Mouse (Mus musculus): ENCODE data around the gene Lrrc10b. TPM values are rescaled to one million over a fixed set of nuclear protein-coding genes. Genes with fewer than 3 reads are reported as not detected.

The Lrrc10b gene
- total RNA-seq, 2 experiments from 2014 or later: 4.1 to 5.9 TPM

- no peak for DNase-seq (ENCODE audit: low spot score in 2 of 2)
Measured at GRCm38 (mm10) chr19:10448275-10448674, 9.0 kb downstream of the Lrrc10b start.

- no peak for DNase-seq (ENCODE audit: low spot score in 2 of 2)
Measured at GRCm38 (mm10) chr19:10444685-10445369, 12.4 kb downstream of the Lrrc10b start.

DNA sequence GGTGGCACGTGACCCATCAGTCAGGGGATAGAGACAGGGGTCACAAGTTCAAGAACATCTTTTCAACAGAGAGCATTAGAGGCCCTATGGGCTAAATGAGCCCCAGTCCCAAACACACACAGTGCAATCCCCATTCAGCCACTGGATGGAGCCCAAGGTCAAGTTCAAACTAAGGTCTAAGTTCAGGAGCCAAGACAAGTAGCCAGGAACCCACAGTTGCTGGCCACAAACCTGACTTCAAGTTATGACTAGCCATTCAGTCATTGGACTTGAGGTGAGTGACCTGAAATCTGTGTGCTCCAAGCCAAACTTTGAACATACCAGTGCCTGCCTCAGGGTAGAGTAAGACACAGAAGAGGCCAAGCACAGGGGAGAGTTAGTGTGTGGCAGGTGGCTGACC is 19.8 kb downstream of the Lrrc10b start:
- no peak for DNase-seq (ENCODE audit: low spot score in 2 of 2)

GRCm38 (mm10) chr19:10436726-10437125 is 20.5 kb downstream of the Lrrc10b start:
- no peak for DNase-seq (ENCODE audit: low spot score in 2 of 2)

DNA sequence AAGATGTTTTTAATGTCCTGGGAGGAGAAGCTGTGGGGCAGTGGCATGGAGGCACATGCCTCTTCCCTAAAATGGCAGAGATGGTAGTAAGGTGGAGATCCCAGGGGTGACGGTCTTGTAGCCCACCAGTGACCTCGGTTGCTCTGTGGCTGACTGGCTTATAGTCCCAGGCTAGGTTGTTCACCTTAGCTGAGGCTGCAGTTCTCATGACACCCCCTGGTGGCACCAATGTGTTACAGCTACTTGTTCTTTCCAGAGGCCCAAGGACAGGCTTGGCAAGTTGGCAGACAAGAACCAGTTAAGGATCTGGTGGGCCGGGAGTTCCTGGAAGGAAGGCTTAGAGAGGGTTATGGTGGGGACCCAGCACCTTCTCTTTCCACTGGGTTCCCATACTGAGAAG is 21.4 kb downstream of the Lrrc10b start:
- DNase-seq (ENCODE audit: low spot score in 2 of 2): peak; percentile 49 to 58

GRCm38 (mm10) chr19:10434927-10435326 is 22.3 kb downstream of the Lrrc10b start:
- DNase-seq (ENCODE audit: low spot score in 2 of 2): no peak

- no peak for DNase-seq (ENCODE audit: low spot score in 2 of 2)
Measured at GRCm38 (mm10) chr19:10433879-10434540, 23.3 kb downstream of the Lrrc10b start.

DNA sequence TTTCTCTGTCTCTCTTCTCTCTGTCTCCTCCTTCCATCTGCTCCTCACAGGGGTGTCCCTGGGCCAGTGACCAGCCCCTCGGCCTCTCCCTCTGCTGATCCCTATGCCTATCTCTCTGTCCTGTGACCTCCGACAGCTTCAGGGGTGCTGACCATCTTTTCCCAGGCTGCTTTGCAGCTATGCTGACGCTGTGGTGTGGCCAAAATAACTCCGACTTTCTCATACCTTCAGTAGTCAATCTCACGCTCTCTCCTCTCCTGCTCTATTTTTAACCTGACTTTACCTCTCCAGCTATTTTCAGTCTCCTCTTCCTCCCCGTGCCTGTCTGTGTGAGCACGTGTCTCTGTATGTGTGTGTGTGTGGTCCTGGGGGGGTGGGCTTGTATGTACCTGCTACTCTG is 24.0 kb downstream of the Lrrc10b start:
- no peak for DNase-seq (ENCODE audit: low spot score in 2 of 2)

DNA sequence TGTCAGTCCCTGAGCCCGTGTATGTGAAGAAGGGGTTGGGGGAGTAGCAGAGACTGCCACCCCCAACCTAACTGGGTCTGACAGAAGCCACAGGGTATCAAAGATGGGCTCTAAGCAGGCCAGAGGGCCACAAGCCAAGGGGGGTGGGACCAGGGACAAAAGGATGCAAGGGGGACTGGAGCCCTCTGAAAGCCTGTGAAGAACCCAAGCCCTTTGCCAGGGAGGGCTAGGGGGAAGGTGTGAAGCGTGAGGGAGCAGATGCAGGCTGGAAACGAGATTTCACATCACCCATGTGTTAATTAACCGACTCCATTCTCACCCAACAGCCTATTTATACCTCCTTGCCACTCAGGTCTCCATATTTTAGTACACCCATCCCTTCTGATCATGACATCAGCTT is 25.4 kb downstream of the Lrrc10b start:
- DNase-seq (ENCODE audit: low spot score in 2 of 2): no peak

DNA sequence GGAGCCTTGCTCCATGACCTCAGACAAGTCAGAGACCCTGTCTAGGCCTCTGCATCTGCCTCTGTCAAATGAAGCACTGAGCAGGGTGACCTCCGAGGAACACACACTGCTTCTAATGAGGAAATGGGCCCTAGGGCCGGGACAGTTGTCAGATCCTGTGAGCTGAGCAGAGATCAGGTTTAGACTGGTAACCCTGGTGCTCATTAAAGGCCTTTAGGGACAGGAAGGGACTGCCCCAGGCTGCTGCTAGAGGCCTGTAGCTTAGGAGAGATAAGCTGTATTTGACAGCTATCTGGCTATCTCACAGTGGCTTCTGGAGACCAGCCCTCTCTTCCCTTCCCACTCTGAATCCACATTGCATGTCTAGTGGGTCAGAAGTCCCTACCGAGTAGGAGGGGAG is 25.9 kb downstream of the Lrrc10b start:
- DNase-seq (ENCODE audit: low spot score in 2 of 2): no peak

GRCm38 (mm10) chr19:10429371-10429770 is 27.9 kb downstream of the Lrrc10b start:
- DNase-seq (ENCODE audit: low spot score in 2 of 2): no peak

DNA sequence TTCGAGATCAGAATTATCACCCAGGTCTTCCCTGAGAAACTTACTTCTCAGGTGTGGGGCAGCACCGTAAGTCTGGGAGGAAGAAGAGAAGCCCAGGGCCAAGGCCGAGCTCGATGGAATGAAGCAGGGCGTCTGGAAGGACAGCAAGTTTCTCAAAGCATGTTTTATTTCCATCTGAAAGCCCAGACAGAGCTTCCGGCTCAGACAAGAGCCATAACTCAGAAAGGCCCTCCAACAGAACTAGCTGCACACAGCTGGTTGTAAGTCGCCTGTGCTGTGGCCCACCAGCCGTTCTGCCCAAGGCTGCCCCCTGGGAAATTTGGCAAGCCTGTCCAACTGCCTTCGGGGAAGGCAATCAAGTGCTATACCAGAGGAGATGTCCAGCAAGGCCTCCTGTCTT is 29.8 kb downstream of the Lrrc10b start:
- no peak for DNase-seq (ENCODE audit: low spot score in 2 of 2)

- no peak for DNase-seq (ENCODE audit: low spot score in 2 of 2)
Measured at GRCm38 (mm10) chr19:10426793-10427192, 30.5 kb downstream of the Lrrc10b start.

DNA sequence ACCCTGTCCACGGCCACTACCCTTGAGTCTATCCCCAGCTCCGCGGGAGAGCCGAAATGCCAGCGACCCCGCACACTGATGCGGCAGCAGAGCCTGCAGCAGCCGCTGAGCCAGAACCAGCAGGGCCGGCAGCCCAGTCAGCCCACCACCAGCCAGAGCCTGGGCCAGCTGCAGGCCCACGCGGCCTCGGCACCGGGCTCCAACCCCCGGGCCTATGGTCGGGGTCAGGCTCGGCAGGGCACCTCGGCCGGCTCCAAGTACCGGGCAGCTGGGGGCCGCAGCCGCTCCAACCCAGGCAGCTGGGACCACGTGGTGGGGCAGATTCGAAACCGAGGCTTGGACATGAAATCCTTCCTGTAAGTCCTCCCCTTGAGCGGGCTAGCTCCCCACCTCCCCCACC is 31.0 kb downstream of the Lrrc10b start:
- no peak for DNase-seq (ENCODE audit: low spot score in 2 of 2)

GRCm38 (mm10) chr19:10425484-10426270 is 31.6 kb downstream of the Lrrc10b start:
- no peak for DNase-seq (ENCODE audit: low spot score in 2 of 2)

DNA sequence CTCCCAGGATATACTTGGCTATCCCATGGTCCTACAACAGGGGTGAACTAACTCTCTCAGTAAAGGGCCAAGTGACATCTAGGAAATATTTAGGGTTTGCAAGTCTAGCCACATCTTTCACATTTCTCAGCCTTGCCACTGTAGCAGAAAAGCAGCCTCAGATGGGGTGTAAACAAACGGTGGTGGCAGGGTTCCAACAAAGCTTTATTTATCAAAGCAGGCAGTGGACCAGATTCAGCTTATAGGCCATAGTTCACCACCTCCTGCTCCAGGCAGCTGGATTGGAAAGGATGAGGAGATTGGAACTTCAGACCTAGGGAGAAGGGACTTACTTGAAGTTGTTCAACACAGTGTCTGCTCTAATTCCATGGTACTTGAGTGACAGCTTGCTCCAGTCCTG is 32.5 kb downstream of the Lrrc10b start:
- no peak for DNase-seq (ENCODE audit: low spot score in 2 of 2)

DNA sequence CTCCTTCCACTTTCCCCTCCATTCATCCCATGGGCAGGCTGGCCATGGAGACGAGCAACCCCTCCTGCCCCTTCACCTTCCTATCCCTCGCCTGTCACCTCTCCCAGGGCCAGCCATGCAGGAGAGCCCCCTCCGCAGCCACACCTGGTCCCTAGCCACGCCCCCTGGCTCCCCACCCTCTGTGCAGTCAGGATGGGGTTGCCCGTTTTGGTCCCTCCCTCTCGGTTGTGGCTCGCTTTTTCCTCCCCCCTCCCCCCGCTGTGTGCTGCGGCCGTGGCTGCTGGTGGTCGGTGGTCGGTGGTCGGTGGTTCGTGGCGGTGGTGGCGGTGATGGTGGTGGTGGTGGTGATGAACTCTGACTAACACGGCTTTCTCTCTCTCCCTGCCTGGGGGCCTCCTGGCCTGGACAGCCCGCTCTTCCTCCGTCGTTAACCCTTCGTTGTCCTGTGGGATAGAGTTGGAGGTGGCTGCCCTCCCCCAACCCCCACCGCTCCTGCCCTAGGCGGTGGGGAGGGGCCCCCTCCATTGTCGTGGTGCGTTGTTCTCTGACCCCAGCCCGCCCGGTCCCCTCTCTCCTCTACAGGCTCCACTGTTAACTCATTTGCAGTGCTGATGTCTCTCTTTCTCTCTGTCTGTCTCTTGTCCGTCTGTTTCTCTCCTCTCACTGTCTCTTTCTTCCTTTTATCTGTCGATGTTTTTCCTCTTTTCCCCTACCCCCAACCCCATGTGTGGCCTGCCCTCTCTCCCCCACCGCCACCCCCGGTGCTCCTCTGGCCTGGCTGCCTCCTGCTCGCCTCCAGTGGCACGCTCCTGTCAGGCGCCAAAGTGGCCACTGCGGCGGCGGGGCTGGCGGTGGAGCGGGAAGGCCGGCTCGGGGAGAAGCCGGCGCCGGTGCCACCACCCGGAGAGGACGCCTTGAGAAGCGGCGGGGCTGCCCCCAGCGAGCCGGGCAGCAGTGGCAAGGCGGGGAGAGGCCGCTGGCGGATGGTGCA is 35.0 kb downstream of the Lrrc10b start:
- DNase-seq (ENCODE audit: low spot score in 2 of 2): no peak

DNA sequence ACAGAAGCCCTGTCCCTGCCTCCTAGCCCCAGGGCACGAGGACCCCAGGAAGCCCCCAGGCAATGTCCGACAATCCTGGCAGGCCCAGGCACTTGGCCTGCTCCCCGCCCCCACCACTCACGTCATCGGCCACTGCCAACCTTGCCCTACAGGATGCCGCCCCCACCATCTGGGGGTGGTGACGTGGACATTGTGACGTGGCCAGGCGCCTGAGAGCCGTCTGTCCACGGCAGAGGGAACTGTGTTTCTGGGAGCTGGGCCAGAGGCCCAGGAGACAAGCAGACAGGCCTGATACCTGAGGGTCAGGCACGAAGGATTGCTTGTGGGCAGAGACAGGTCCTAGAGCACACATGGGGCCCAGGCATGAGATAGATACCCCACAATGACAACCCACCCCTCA is 39.8 kb downstream of the Lrrc10b start:
- DNase-seq (ENCODE audit: low spot score in 2 of 2): peak in 1 of 2 experiments; percentile 44

- no peak for DNase-seq (ENCODE audit: low spot score in 2 of 2)
Measured at GRCm38 (mm10) chr19:10416889-10417288, 40.4 kb downstream of the Lrrc10b start.

- DNase-seq (ENCODE audit: low spot score in 2 of 2): no peak
Measured at GRCm38 (mm10) chr19:10415508-10415907, 41.8 kb downstream of the Lrrc10b start.

GRCm38 (mm10) chr19:10413701-10414242 is 43.5 kb downstream of the Lrrc10b start:
- no peak for DNase-seq (ENCODE audit: low spot score in 2 of 2)

Measured in adrenal gland, adult 18-20 months (tissue).